Mouse (Mus musculus): ENCODE results near the gene Bbip1.

Gene Bbip1

DNA sequence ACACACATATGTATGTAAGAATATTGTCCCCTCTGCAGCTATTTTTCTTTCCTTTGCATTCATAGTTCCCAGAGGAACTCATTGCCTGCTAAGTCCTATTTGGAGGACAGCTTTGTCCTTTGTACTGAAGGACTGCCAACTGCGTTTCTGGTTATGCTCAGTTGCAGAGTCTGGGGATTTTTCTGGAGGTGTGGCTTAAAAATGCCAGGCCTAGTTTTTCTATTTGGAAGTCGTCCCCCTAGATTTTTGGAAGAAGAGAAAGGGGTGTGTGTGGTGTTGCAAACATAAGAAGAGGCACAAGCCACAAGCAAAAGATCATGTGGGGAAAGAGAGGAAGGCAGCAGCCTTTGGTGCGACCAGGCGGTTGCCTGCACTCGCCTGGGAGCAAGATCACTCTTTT lies 46.4 kb downstream of the Bbip1 start:
- in situ Hi-C loops (cut with MboI; ENCODE audit: low pct_unique_long_range_greater_than_20kb in 1 of 2, low sequenced_read_pairs in 2 of 2, unreplicated experiment in 1 of 2) = no loop called here

- in situ Hi-C loops (cut with MboI; ENCODE audit: low pct_unique_long_range_greater_than_20kb in 1 of 2, low sequenced_read_pairs in 2 of 2, unreplicated experiment in 1 of 2) = no loop called here
Measured at GRCm38 (mm10) chr19:53894538-53895121, 49.8 kb downstream of the Bbip1 start.

DNA sequence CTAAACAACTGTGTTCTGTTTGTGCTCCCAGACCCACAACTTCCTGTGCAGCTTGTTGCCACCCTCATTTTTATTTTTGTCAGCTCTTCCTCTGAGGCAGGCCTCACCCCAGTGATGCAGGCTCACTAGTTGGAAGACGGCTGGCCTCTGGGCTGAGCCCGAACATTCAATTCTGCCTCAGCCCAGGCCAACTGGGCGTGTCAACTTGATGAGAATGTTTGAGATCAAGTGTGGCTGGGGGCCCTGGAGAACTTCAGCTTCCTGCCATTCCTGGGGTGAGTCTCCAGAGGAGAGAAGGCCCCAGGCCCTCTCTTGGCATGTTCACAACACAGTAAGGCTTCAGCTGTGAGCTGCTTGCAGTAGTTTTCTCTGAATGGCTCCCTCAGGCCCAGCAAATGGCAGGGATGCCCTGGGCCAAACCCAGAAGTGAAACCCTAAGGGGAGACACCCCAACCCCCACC lies 50.7 kb downstream of the Bbip1 start:
- in situ Hi-C loops (cut with MboI; ENCODE audit: low pct_unique_long_range_greater_than_20kb in 1 of 2, low sequenced_read_pairs in 2 of 2, unreplicated experiment in 1 of 2) = no loop called here

DNA sequence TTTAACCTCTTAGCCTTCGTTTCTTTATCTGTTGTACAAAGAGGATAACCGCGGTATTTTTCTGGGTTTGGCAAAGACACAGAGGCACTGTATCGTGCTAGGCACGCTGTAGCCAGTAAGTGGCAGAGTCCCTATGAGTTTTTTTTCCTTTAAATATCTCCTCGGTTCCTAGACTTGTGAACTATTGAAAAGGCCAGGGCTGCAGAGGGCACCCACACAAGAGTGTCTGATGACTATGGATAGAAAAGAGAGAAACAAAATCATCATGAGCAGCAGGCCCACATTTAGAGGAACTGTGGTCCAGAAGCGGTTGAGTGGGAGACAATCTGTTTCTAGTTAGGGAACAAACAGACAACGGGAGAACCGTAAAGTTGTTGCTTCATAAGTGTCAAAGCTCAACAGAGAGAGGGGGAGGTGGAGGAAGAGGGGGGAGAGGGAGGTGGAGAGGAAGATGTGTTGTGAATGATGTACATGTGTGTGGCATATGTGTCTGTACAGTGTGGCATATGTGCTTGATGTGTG lies 51.5 kb downstream of the Bbip1 start:
- in situ Hi-C loops (cut with MboI; ENCODE audit: low pct_unique_long_range_greater_than_20kb in 1 of 2, low sequenced_read_pairs in 2 of 2, unreplicated experiment in 1 of 2) = no loop called here

- in situ Hi-C loops (cut with MboI; ENCODE audit: low pct_unique_long_range_greater_than_20kb in 1 of 2, low sequenced_read_pairs in 2 of 2, unreplicated experiment in 1 of 2) = no loop called here
Measured at GRCm38 (mm10) chr19:53892061-53892460, 52.4 kb downstream of the Bbip1 start, which contains the start of gene Pdcd4. Pdcd4 (plus strand) TSS chr19:53892231.

DNA sequence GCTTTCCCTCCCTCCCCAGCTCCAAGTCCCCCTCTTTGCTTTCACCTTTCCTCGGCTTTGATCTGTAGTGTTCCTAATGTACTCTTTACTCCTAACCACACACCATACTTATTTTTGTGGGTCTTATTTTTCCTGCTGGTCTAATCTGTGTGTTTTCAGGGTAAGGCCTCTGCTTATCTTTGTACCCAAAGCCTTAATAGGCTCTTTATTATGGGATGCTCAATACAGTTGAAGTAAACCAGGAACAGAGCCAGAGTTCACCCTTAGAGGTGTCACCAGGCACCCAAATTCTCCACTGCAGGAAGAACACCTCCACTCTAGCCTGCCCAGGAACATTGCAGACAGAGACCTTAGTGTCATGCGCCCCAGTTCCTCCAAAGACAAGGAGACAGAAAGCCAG lies 52.9 kb downstream of the Bbip1 start:
- in situ Hi-C loops (cut with MboI; ENCODE audit: low pct_unique_long_range_greater_than_20kb in 1 of 2, low sequenced_read_pairs in 2 of 2, unreplicated experiment in 1 of 2) = no loop called here

DNA sequence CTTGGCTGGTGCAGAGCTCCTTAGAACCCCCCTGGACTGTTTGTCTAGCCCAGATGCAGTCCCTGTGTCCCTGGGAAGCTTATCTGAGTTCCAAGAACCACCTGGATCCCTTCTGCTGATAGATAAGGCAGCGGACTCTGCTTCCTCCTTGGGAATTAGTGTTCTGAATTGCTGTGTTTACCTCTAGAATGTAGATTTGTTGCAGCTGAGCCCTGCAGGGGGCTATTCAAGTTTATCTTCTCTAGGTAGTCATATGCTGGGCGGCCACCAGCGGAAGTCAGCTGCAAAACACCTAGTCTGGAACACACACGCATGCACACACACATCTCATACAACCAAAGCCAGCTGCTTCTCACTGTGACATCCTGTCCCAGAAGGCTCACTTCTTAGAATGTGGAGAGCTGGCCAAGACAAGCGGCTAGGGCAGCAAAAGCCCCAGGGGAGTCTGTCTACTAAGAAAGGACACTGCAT lies 53.6 kb downstream of the Bbip1 start:
- in situ Hi-C loops (cut with MboI; ENCODE audit: low pct_unique_long_range_greater_than_20kb in 1 of 2, low sequenced_read_pairs in 2 of 2, unreplicated experiment in 1 of 2) = no loop called here

DNA sequence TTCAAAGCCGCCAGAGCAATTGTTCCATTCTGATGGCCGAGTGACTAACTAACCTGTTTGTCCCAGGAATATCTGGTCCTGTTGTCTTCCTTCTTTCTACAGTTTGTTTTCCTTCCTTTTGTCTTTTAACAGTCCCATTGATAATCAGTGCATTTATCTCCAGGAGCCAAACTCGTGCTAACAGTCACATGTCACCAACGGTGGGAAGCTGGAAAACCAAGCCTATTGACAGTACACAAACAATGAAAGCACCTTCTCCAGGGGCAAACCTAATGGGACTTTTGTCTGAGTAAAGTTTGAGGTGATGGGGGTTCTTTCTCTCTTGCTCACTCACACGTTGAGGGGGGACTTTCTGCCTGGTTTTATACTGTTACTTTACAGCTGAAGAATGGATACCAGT lies 54.2 kb downstream of the Bbip1 start:
- in situ Hi-C loops (cut with MboI; ENCODE audit: low pct_unique_long_range_greater_than_20kb in 1 of 2, low sequenced_read_pairs in 2 of 2, unreplicated experiment in 1 of 2) = no loop called here

DNA sequence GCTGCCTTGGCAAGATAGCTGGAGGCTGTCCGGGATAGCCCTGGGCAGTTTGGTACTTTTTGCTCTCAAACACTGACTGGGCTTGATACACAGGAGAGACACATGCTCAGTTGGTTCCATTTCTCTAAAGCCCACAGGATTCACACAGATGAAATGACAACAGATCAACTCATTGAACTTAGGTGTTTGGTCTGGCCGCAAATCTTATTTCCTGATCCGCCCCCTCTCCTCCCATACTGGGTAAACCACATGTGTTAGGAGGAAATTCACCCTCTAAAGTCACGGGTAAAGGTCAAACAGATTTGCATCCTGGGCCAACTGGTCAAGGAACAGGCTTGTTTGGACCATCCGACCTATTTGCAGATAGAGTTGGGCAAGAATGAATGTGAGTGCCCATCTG lies 54.9 kb downstream of the Bbip1 start:
- in situ Hi-C loops (cut with MboI; ENCODE audit: low pct_unique_long_range_greater_than_20kb in 1 of 2, low sequenced_read_pairs in 2 of 2, unreplicated experiment in 1 of 2) = no loop called here

- in situ Hi-C loops (cut with MboI; ENCODE audit: low pct_unique_long_range_greater_than_20kb in 1 of 2, low sequenced_read_pairs in 2 of 2, unreplicated experiment in 1 of 2) = no loop called here
Measured at GRCm38 (mm10) chr19:53888331-53888730, 56.1 kb downstream of the Bbip1 start.

- in situ Hi-C loops (cut with MboI; ENCODE audit: low pct_unique_long_range_greater_than_20kb in 1 of 2, low sequenced_read_pairs in 2 of 2, unreplicated experiment in 1 of 2) = no loop called here
Measured at GRCm38 (mm10) chr19:53887822-53888221, 56.6 kb downstream of the Bbip1 start.

DNA sequence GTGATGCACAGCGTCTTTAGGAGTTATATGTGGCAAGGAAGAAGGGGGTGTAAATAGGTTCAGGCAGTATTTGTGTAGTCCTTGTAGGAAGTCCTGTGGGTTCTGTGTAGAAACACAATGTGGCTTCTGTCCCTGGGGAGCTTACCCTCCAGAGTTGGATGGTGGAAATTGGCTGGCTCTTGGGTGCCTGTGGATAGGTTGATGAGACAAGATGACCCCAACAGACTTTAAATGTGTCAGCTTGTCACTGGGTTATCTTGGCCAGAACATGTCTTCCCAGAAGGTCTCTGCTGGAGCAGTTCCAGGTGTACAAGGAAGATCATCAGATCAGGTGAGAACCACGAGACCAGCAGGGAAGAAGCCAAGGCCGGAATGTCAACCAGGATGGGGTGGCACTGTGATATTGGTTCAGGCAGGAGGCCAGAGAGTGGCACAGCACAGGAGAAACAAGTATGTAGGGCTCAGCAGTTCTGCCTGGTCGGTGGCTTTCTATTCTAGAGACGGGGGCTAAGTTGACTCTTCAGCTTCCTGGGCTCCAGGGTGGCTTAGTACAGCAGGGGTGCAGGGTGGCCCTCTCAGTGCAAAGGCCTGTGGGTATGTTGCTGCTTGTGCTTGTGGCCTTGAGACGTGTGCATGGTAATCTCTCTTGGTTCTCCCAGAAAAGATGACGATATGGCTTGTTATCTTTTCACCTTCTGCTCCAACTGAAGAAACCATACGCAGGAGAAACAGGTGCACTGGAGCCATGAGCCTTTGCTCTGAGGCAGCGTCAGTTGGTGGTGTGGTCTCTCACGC lies 57.7 kb downstream of the Bbip1 start:
- in situ Hi-C loops (cut with MboI; ENCODE audit: low pct_unique_long_range_greater_than_20kb in 1 of 2, low sequenced_read_pairs in 2 of 2, unreplicated experiment in 1 of 2) = no loop called here

DNA sequence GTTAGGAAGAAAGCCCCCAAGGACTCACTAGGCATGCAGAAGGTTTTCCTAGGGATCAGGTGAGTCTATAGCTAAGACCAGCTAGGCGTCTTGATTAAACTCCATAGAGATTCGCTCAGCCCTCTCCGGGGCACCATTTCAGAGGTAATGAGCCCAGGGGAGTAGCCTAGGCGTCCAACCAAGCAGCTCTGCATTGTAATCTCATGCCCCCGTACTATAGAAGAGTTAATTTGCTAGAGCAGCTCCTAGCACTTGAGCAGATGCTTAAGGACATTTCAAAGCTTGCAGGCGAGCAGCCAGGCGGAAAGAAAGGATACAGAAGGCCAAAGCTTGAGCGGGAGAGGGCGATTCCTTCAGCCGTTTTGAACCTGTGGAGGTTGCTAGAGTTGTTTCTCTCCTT lies 59.0 kb downstream of the Bbip1 start:
- in situ Hi-C loops (cut with MboI; ENCODE audit: low pct_unique_long_range_greater_than_20kb in 1 of 2, low sequenced_read_pairs in 2 of 2, unreplicated experiment in 1 of 2) = no loop called here

DNA sequence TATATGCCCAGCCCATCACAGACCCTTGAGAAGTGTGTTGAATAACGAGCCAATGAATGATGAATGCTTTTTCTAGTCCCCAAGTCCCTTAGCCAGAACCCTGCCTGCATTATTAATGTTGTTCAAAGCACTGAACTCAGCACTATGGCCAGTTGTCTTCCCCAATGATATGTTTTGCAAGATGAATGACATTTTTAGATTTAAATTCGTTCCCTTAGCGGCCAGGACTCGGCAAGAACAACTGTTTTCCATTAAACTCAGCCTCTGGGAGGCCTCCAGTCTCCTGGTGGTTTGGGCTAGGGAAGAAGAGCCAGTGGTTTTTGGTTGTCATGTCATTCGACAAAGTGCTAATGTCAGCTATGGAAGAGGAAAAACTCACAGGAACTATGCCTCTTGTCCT lies 62.6 kb downstream of the Bbip1 start:
- in situ Hi-C loops (cut with MboI; ENCODE audit: low pct_unique_long_range_greater_than_20kb in 1 of 2, low sequenced_read_pairs in 2 of 2, unreplicated experiment in 1 of 2) = no loop called here

DNA sequence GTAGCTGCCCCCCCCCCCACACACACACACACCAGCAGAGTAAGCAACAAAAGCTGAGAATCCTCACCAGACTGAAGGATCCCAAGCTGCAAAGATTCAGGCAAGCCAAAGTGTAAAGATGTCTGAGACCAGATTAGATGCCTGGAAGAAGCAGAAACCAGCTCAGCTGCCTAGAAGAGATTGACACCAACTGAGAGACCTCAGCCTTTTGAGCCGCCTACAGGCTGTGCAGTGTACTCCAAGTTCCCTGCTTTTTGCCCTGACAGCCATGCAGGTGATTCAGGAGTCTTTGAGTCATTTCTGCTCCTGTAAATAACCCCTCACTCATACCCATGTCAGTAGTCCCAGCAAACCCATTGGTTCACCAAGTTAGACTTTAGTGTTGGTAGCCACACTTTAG lies 64.0 kb downstream of the Bbip1 start:
- in situ Hi-C loops (cut with MboI; ENCODE audit: low pct_unique_long_range_greater_than_20kb in 1 of 2, low sequenced_read_pairs in 2 of 2, unreplicated experiment in 1 of 2) = no loop called here
